Mouse (Mus musculus) stomach, postnatal 0 days (tissue): ENCODE measurements around the gene Soat1. TPM values are rescaled to one million over a fixed set of nuclear protein-coding genes. Genes with fewer than 3 reads are reported as not detected.
"Not testable (repeated sequence)": the region's sequence is repeated elsewhere in the genome, so short reads cannot be mapped to it uniquely, and the experiment has no call there.

Experiments
- ATAC-seq: fragments of 200-750 bp; cut with Nextera tagmentation; 2 replicates; pipeline ENCODE4 v1.8.0; 2017; ENCODE audit not compliant: low FRiP score, low TSS enrichment
- DNase-seq: peaks from one replicate; pipeline ENCODE4 v3.0.0-alpha.2; 2016; ENCODE audit warnings: low spot score
- H3K27ac ChIP-seq: fragments of 300-500 bp; sonication (generic); replicated peaks from 2 replicates; pipeline ENCODE4 v1.5.1; 2014; ENCODE audit warnings: mild to moderate bottlenecking, control low read depth
- H3K27me3 ChIP-seq: fragments of 300-500 bp; sonication (generic); 2 replicates; pipeline ENCODE4 v1.6.1; 2014; ENCODE audit warnings: low read length; ENCODE audit not compliant: control insufficient read depth, insufficient read depth
- H3K36me3 ChIP-seq: fragments of 300-500 bp; sonication (generic); 2 replicates; pipeline ENCODE4 v1.6.1; 2014; ENCODE audit warnings: low read length, mixed read lengths; ENCODE audit not compliant: control insufficient read depth, insufficient read depth
- H3K4me1 ChIP-seq: fragments of 300-500 bp; sonication (generic); replicated peaks from 2 replicates; pipeline ENCODE4 v1.6.1; 2014; ENCODE audit warnings: antibody characterized with exemption; ENCODE audit not compliant: control insufficient read depth, insufficient read depth
- H3K4me2 ChIP-seq: fragments of 300-500 bp; sonication (generic); replicated peaks from 2 replicates; pipeline ENCODE4 v1.6.1; 2014; ENCODE audit warnings: low read depth, mild to moderate bottlenecking, control low read depth, moderate library complexity
- H3K4me3 ChIP-seq: fragments of 300-500 bp; sonication (generic); 2 replicates; pipeline ENCODE4 v1.5.1; 2014; ENCODE audit warnings: low read depth, low read length, control low read depth
- H3K9ac ChIP-seq: fragments of 300-500 bp; sonication (generic); 2 replicates; pipeline ENCODE4 v1.6.1; 2014; ENCODE audit warnings: mild to moderate bottlenecking, low read length, control low read depth, mixed read lengths
- H3K9me3 ChIP-seq: fragments of 300-500 bp; sonication (generic); 2 replicates; pipeline ENCODE4 v1.6.1; 2016; ENCODE audit warnings: low read length; ENCODE audit not compliant: control insufficient read depth
- CTCF ChIP-seq: IDR thresholded peaks from 2 replicates; pipeline ENCODE4 v1.5.1; 2016; ENCODE audit warnings: antibody characterized with exemption, low read depth, mild to moderate bottlenecking, moderate library complexity
- EP300 ChIP-seq: optimal IDR thresholded peaks from 2 replicates; pipeline ENCODE3; 2016; ENCODE audit warnings: antibody characterized with exemption
- WGBS: fragments of 180-500 bp; shearing (Covaris S2); extraction: QIAGEN DNeasy Blood & Tissue Kit; methylation state at CpG from one replicate; pipeline ENCODE4 v1.1.7; 2014; 5-methylcytosine and 5-hydroxymethylcytosine counted together
- polyA plus RNA-seq: library from polyadenylated mRNA; unstranded; fragments of >200 nt; fragmentation: Nextera tagmentation; extraction: Ambion mirVana; gene quantifications from 2 replicates; pipeline ENCODE4 v1.2.1, GENCODE M21; 2015

Soat1 gene
- 16.2 and 17.6 TPM in 2 replicates for polyA plus RNA-seq

DNA sequence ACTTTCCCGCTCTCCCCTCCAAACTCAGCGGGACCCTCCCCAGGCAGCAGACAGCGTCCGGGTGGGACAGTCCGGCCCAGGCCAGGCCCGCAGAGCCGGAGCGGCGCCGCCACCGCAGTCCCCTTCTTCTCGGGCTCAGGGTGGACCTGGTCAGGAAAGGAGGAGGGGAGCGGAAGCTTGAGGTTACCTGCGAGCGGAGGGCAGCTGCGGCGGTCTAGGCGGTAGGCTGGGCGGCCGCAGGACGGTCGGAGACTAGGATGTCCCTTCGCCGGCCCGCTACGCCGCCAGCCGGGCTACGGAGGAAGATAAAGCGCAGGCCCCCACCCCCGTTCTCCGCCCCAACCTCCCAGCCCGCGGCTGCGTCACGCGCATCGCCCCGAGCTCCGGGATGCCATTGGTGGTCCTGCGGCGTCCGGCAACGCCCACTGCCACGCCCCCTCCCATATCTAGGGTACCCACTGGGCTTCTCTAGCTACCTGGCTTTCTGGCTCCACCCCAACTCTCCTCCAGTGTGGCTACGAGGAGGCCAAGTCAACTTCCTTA is at the start of gene Soat1:
Gene Soat1 (minus strand): TSS at position 371 of the 543 bp plus-strand sequence.
- peak within 1 kb of the TSS; percentile 77 for H3K27ac ChIP-seq
- under 1% methylated on average over 45 of the region's 46 CpGs for WGBS
- H3K4me1 ChIP-seq = no peaks in the 10 kb centered on the region
- H3K4me2 ChIP-seq = peak within 1 kb of the TSS; percentile 83
- H3K4me3 ChIP-seq = peak within 1 kb of the TSS; percentile 79
- DNase-seq (peak; percentile 92), ATAC-seq (peak; percentile 88)
- H3K36me3 ChIP-seq = no peaks in the 10 kb centered on the region
- no peaks in the 10 kb centered on the region for H3K9me3 ChIP-seq
- TF ChIP-seq CTCF (peak; percentile 39; the same call in 1 of the 2 replicates), EP300 (no peak)
- H3K9ac ChIP-seq = peak within 1 kb of the TSS; percentile 83
- H3K27me3 ChIP-seq = no peaks in the 10 kb centered on the region

DNA sequence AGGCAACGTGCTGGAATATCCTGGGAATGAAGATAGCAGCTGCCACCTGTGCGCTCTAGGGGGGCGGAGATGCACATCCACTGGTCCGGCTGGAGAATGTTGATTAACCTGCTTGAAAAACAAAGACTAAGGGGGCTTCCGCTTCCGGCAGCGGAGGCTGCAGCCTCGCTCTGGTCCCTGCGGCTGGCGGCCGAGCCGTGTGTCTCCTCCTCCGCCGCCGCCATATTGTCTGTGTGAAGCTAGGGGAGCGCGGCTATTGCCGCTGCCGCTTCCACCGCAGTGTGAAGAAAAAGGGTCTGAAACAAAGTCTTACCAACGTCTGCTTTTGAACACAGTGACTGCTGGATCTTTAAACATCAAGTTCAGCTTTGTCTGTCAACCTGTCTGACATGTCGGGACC is 49.7 kb upstream of the Soat1 start, which contains the start of gene Gm10031:
Gene Gm10031 (plus strand): TSS at position 171 of the 400 bp plus-strand sequence.
- H3K4me3 ChIP-seq, H3K4me1 ChIP-seq, H3K9me3 ChIP-seq, H3K9ac ChIP-seq, H3K27me3 ChIP-seq, H3K4me2 ChIP-seq, H3K27ac ChIP-seq, DNase-seq, H3K36me3 ChIP-seq: not testable (repeated sequence)
- peak; percentile 87 for ATAC-seq
- 84% methylated on average over 18 of the region's 22 CpGs for whole genome bisulfite sequencing

DNA sequence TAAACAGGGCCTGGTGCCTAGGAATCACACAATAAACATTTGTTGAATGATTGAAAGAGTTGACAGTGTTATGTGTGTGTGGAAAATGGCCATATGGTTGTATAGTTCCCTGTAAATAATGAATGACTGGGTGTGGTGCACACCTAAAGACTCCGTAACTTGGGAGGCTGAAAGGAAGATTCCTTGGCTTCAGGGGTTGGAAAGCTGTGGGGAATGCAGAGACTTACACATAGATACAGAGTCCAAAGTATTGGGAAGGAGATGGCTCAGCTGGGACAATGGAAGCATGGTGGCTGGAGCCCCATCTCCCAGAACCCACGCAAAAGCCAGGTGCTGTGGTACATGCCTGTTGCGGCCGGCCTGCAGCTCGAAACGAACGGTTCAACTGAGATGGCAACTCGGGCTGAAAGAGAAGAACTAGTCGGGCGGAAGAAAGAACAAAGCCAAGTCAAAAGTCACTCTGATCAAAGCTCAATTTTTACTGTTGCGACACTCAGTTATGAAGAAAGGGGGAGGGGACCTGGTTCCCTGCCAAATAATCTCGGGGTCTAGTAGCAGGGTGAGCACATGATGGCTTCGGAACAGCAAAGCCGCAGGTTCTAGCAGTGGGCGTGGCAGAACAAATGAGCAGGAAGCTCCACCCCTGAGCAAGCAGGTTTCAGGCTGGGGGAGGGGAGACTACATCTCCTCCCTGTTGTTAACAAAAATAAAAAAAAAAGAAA is 47.8 kb upstream of the Soat1 start:
- ATAC-seq (no peak; the same call in 1 of the 2 replicates), DNase-seq (peak; percentile 81)
- Histone ChIP-seq H3K4me1 (no peaks in the 10 kb centered on the region), H3K4me3 (no peak overlapping the region), H3K9me3 (no peaks in the 10 kb centered on the region), H3K9ac (no peak overlapping the region), H3K27ac (0 out of 2 replicates have a peak overlapping the region, but pooled peaks have one; percentile 18), H3K4me2 (peak overlapping the region; percentile 40; the same call in 1 of the 2 replicates), H3K36me3 (no peaks in the 10 kb centered on the region), H3K27me3 (no peaks in the 10 kb centered on the region)
- TF ChIP-seq EP300 (no peak), CTCF (no peak)
- WGBS = 40% methylated on average over 15 of the region's 15 CpGs

DNA sequence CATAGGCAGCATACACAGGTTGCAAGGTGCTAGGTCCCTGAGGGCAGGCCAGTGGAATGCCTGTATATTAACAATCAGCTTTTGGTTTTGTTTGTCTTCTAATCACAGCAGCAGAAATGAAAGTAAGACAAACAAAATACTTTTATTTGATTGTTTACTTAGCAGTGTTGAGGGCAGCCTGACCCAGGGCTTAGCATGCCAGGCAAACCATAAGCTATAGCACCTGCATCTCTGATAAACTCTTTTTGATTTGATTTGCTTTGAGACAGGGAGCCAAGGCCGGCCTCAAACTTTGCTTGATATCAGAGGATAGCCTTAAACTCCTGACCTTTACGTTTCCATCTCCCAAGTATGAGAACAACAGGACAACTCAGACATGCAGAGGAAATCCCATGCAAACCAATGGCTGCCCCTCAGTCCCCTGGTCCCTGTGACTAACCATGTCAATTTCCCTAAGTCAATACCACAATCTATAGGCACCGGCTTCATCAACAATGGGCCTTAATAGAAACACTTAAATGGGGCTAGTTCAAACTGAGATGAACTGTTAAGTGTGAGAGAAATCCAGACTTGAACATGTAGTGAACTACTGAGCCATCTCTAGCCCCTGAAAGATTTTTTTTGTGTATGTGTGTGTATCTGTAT is 46.1 kb upstream of the Soat1 start:
- Histone ChIP-seq H3K4me3 (no peak overlapping the region), H3K4me1 (no peaks in the 10 kb centered on the region), H3K9me3 (no peaks in the 10 kb centered on the region), H3K4me2 (no peak overlapping the region), H3K27ac (no peak overlapping the region), H3K27me3 (no peaks in the 10 kb centered on the region), H3K36me3 (no peaks in the 10 kb centered on the region), H3K9ac (no peak overlapping the region)
- ATAC-seq (peak; percentile 78), DNase-seq (peak; percentile 34)
- TF ChIP-seq CTCF = no peak
- TF ChIP-seq EP300 = no peak
- 59% methylated on average over 3 of the region's 3 CpGs for WGBS

DNA sequence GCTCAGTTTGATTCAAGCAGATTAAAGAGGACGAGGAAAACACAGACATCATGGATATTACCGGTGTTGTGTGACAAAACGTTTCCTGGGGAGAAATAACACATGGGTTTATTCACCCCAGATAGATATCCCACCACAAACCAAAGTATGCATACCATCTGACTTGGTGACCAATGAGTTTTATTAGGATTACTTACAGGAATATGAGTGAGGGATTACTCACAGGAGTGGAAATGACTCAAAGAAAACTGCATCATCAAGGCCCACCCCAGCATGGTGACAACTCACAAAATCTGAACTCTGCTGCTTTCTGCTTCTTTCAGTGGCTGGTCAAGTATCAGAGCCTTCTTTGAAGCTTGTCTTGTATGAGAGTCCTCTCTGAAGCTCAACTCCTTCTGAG is 33.6 kb upstream of the Soat1 start:
- H3K27me3 ChIP-seq = no peaks in the 10 kb centered on the region
- no peak overlapping the region for H3K4me3 ChIP-seq
- TF ChIP-seq CTCF = no peak
- no peak for TF ChIP-seq EP300
- no peak overlapping the region for H3K9ac ChIP-seq
- ATAC-seq (no peak), DNase-seq (no peak)
- no peaks in the 10 kb centered on the region for H3K9me3 ChIP-seq
- no peaks in the 10 kb centered on the region for H3K4me1 ChIP-seq
- no peaks in the 10 kb centered on the region for H3K36me3 ChIP-seq
- 82% methylated on average over 3 of the region's 3 CpGs for WGBS
- H3K27ac ChIP-seq = no peak overlapping the region
- H3K4me2 ChIP-seq = no peak overlapping the region

DNA sequence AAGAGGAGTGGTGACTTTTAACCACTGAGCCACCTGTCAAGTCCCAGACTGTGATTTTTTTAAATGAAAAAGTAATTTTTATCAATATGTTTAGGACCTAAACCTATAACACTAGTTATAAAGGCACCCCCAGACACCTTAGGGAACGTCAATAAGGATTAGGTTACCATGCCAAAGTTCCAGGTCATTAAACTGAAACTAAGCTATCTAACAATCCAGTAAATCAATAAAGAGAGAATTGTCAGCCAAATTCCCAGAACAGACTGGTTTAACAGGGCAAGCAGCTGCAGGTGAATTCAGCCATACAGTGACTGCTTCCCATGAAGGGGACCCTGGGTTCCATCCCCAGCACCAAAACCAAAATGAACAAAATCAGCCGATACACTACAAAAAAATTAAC is 31.8 kb upstream of the Soat1 start:
- no peak overlapping the region for H3K9ac ChIP-seq
- no peak for ATAC-seq
- no peak for DNase-seq
- no peaks in the 10 kb centered on the region for H3K4me1 ChIP-seq
- H3K4me3 ChIP-seq = no peak overlapping the region
- no peak for TF ChIP-seq CTCF
- TF ChIP-seq EP300 = no peak
- no peaks in the 10 kb centered on the region for H3K27me3 ChIP-seq
- 67% methylated on average over 2 of the region's 2 CpGs for WGBS
- H3K27ac ChIP-seq = no peak overlapping the region
- no peak overlapping the region for H3K4me2 ChIP-seq
- no peaks in the 10 kb centered on the region for H3K36me3 ChIP-seq
- no peaks in the 10 kb centered on the region for H3K9me3 ChIP-seq
